Mouse (Mus musculus) CD8-positive naive resting alpha-beta T cell, adult 2 months (primary cell): ENCODE measurements at regions not wholly inside any gene's neighbourhood (a gene's known extent, or its start where the extent isn't known, plus 50 kb on each side); places are given as distances from the start of the nearest gene placed in this dataset.
"Not testable (repeated sequence)": the region's sequence is repeated elsewhere in the genome, so short reads cannot be mapped to it uniquely, and the experiment has no call there.

Experiments used
- DNase-seq, 2 experiments: peaks; one replicate each; pipeline ENCODE4 v3.0.0; 2022; ENCODE audit warnings: low read depth in 2 of 2, low spot score in 2 of 2

GRCm38 (mm10) chr14:9492228-9492627 is 826.2 kb upstream of the 4930452B06Rik start:
- DNase-seq: no peak

- DNase-seq: no peak
Observed at GRCm38 (mm10) chr14:9488585-9488984, 822.5 kb upstream of the 4930452B06Rik start.

DNA sequence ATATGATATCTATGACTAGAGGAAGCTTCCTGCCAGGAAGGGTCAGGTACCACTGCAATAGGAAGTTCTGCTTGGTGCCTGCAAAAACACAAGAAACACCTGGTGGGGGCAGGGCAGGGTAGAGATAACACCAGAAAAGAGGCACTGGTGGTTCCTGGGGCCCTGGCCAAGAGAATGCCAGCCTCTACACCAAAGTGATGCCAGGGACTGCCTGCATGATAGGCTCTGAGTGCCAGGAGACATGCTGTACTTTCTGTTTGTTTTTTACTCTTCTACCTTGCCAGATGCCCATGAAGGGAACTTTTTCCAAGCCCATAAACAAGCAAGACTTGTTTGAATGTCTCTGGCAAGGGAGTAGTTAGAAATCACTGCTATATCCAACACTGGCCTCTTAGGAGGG is 812.9 kb upstream of the 4930452B06Rik start:
- DNase-seq: no peak

GRCm38 (mm10) chr14:9475169-9475568 is 809.1 kb upstream of the 4930452B06Rik start:
- no peak for DNase-seq

GRCm38 (mm10) chr14:9469686-9470085 is 803.6 kb upstream of the 4930452B06Rik start:
- no peak for DNase-seq

DNA sequence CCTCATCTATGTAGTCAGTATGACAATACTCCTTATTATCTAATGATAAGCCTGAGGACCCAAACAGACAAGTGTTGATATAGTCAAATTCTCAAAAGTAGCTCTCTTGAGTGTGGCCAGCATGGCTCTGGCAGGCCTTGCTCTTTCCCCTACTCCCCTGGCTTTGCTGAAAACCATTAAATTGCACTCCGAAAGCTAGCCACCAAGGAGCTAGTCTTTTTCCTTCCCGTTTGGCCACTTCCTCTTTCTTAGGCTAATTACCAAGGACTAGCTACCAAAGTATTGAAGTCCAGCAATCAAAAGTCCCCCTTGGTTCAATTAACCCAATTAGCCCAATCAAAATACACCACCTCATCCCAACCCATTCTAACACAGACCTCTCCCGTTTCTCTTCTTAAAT is 802.6 kb upstream of the 4930452B06Rik start:
- DNase-seq: no peak

DNA sequence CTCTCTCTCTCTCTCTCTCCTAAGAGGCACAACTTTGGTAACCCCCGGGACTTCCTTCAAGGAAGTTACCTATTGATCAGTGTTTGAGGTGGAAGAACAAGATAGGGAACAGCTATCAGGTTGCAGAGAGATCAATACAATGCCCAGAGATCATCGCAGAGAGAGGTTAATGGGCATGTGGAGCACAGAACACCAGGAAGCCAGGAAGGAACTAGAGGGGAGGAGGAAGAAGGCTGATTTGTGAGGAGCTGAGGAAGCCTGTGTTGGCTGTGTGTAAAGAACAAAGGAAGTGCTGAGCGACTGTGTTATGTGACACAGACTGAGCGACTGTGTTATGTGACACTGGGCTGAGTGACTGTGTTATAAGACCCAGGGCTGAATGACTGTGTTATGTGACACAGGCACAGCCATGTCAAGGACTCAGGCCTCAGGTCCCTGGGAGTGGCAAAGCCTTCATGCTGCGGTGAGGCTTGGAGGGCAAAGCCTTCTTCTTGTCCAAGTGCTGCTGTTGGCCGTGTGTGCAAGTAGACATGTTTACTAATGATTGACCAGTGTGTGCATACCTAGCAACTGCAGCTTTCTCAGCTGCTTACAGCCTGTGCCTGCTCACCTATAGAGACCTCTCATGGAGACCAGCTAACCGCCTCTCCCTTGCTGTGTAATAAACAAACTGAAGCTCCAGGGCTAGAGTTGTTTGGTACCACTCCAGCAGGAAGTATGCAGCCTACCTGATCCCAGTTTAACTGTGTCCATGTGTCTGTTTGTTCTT is 801.8 kb upstream of the 4930452B06Rik start:
- DNase-seq: no peak

- DNase-seq: no peak
Observed at GRCm38 (mm10) chr14:9460006-9460405, 794.0 kb upstream of the 4930452B06Rik start.

DNA sequence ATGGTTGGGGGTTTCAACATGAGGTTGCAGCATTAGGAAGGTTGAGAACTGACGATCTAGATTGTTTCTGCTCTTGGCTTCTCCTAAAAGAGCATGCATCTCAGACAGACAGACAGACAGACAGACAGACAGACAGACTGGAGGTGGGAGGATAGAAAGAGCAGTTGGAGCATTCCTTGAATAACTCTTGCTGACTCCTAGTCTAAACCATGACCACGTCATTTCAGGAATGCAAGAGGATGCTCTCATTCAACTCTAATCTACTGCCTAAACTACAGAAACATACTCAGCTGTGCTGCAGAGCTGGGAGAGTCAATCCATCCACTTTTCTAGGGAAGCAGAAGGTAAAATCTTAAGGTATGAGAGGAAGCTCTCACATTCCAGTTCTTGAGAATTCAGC is 792.8 kb upstream of the 4930452B06Rik start:
- DNase-seq: no peak

DNA sequence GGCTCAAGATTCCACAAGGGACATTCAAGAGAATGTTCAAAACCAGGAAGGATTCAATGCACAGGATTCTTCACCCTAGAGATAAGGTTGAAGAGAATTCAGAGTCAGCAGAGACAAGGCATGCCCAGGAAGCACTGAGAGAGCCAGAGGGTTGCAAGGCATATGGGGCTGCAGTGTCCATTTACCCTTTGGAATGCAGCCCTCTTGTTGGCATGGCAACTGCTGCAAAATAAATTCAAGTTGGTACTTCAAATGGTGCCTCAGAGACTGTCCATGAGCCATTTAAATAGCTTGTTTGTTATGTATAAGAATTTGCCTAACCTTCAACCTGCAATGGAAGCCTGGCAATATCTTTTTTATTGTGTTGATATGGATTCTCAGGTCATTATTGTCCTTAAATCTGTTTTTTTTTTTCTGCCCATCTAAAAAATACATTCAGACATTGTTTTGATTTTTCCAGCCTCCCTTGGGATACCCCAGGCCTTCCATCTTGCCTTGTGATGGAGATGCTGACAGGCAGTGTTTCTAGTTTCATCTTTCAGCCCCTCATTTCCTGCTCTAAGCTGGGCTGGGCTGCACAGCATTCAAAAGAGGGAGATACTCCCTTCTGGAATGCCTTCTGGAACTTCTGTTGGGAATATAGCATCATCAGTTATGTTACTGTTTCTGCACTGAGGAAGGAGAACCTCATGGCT is 791.9 kb upstream of the 4930452B06Rik start:
- DNase-seq: no peak

GRCm38 (mm10) chr14:9455986-9456385 is 789.9 kb upstream of the 4930452B06Rik start:
- DNase-seq: no peak

GRCm38 (mm10) chr14:9449942-9450341 is 783.9 kb upstream of the 4930452B06Rik start:
- DNase-seq: no peak

- DNase-seq: no peak
Observed at GRCm38 (mm10) chr14:9437896-9438295, 771.9 kb upstream of the 4930452B06Rik start.

DNA sequence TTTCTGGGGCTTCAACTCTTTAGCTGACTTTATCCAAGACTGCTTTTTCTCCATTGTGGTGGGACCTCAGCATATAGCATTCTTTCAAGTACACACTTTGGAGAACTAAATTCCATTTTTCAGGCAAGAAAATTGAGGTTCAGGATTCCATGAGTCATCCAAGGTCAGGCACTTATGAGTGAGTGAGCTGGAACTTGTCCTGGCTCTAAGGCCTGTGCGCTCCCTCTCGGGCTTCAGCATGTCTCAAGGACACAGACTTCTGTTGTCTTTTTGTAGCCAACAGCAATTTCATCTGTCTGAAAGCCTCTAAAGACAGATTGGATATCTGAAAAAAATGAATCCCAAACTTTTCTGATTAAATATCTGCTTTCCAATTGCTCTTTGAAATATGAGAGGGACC is 769.1 kb upstream of the 4930452B06Rik start:
- no peak for DNase-seq

DNA sequence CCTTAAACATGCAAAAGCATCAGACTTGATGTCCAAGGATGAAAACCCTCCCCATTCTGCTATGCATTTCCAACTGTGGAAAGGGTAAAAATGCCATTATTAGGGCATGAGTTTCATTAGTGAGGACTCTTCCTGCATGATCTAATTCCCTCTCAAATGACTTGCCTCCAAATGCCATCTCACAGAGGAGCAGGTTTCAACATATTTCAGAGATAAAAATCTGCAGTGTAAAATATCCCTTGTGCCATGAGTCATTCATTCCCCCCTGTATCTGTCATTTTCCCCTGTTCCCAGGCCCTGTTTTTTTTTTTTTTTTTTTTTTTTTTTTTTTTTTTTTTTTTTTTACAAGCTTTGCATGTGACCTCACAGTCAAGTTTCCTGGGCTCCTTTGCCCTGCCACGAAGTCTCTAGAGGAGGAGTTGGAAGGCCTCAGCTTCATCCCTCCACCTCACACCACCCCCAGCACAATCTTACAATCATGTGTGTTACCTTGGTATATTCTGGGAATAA is 767.1 kb upstream of the 4930452B06Rik start:
- DNase-seq: no peak

DNA sequence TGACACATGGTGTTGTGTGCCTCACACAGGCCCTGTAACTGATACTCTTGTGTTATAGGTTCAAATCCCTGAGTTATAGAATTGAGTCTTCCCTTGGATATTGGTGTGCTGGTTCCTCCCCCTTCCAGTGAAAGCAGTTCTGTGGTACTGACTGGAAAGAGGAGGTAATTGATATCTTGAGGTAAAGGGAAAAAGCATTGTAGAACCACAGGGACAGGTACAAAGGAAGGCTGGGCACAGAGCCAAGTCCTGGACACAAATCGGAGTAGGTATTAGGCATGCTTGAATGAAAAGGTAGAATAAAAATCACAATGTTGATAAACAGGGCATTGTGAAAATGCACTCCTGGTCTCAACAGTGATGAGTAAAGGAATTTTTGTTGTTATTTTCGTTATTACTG is 765.8 kb upstream of the 4930452B06Rik start:
- DNase-seq: no peak

DNA sequence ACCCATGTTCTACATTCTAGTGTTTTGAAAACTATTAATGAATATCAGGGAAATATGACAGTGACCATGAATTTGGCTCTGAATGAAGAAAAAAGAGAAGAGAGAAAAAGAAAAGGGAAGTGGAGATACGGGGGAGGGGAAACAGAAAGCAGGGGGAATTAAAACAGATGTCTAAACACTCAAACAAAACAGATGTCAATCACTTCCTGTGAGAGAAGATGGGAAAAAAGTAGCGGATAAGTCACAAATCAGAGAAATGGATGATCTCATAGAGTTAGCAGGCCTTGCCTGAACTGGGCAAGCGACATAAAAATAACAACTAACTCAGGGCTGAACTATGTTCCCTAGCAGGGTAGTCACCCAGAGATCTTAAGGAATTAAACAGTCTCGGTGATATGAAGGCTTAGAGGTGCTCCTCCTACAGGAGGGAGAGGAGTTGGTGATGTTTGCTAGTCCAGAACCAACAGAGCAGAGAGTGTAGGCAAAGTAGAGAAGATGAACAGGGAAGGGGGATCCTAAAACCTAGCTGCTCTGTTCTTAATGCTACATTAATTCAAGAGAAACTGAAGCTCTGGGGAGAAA is 745.9 kb upstream of the 4930452B06Rik start:
- DNase-seq: no peak

GRCm38 (mm10) chr14:9403688-9404087 is 737.6 kb upstream of the 4930452B06Rik start:
- DNase-seq: no peak

DNA sequence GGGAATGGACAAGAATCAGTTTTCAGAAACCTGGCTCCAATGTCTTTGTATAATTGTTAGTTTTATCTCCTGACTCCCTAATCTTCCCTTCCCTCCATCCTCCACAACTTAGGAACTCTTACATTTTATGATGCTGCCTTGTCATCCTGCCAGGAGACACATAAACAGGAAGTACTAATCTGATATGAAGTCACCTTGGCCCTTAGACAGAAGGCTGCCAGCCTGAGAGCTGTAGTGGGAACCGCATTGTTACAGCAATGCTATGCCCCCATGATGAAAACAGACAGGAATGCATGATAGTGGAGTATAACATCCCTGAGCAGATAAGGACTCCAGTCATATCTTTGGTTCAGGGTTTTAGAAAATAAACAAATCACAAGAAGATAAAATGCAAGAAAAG is 734.8 kb upstream of the 4930452B06Rik start:
- no peak for DNase-seq

DNA sequence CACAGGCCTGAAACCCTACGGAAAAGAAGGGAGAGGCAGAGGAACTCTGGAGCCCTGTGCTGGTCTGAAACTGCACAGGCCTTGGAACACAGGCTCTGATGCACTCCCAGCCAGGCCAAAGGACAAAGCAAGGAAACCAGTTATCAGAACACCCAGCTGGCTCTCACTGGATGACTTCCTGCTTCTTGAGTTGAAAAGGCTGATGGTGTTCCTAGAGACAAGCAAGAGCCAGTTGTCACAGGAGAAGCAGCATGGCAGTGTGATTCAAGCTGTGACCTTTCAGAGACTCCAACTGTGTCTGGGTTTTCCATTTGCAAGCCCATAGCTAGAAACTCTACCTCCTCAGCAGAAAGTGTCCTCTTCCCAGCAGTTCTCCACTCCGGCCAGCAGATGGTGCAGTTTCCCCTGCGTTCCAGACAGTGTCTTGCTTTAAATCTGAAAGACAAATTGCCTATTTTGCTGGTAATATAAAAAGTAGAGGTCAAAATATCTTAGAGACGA is 727.3 kb upstream of the 4930452B06Rik start:
- DNase-seq: peak in 1 of 2 experiments; percentile 5

DNA sequence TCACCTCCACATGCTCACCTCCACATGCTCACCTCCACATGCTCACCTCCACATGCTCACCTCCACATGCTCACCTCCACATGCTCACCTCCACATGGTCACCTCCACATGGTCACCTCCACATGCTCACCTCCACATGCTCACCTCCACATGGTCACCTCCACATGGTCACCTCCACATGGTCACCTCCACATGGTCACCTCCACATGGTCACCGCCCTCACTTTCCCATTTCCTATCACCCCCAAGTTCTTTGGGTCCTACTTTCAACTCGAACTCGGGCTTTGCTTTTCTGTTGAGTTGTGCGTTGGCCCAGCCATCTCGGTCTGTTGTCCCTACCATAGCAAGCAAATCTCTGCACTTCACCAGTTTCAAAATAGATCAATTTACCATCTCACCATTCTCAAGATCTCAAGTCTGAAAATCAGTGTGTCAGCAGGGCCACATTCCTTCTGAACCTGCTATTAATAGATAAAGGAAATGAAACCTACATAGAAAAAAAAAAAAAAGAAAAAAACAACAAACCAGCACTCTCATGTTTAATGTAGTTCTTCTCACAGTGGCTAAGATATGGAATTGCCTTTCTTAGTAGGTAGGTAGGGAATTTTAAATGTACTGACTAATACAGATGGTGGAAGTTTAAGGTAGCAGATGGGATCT is 724.0 kb upstream of the 4930452B06Rik start:
- DNase-seq: not testable (repeated sequence)
